In the genomic region with DNA sequence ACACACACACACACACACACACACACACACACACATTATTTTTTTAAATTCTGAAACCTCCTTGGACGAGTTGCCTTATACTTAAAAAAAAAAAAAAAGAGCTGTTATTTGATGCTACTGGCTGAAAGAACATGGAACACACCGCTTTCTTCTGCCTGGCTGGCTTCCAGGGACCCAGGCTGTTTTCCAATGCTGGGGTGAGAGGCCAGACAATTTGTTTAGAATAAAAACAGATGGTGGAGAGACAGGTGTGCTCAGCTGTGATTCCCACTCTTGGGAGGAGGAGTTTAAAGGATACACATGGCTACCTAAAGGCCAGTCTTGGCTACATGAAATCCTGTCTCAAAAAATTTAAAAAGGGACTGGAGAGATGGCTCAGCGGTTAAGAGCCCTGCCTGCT, we compare ENCODE assay signal across 9 mouse cellular contexts. TPM values are rescaled to one million over a fixed set of nuclear protein-coding genes. Genes with fewer than 3 reads are reported as not detected.
DNase-seq lines count a peak whose midpoint lies in the region; ATAC-seq and TF ChIP-seq lines count a peak whose summit lies in the region.
"Had no signal": no experiment of that assay in that cellular context is flagged by ENCODE, and none has a peak within 500 bp of the region (broad histone marks: within the 10 kb centered on the region; RNA-seq: fewer than 3 reads in every experiment).

No protein-coding gene starts in this region.

- DNase-seq in cerebellum, adult 9-11 months = peak; percentile 37
- no peak for DNase-seq in cerebellum, adult 2 months
- peak; percentile 44 to 69 for DNase-seq in adrenal gland, postnatal 36 days
- DNase-seq in heart, postnatal 36 days = peak; percentile 66 to 74
- peak; percentile 77 for DNase-seq in lung, postnatal 10 days
- no peak for DNase-seq in Muller cell, postnatal 12 days (ENCODE audit: inconsistent ontology term)

- no peaks in the 10 kb centered on the region for H3K27me3 ChIP-seq in cerebellum, adult 2 months (ENCODE audit: control insufficient read depth, insufficient read depth, low read length)

- 22% methylated on average over 3 of the region's 3 CpGs for WGBS in cerebellum, adult 2 months

- TF ChIP-seq CTCF in cerebellum, adult 2 months (IDR thresholded peaks at IDR 0.05; ENCODE audit: borderline replicate concordance, insufficient read depth, low read depth, low read length) = no peak

- no peak for ATAC-seq in frontal cortex, adult (ENCODE audit: low TSS enrichment)
- ATAC-seq in activated CD4-positive, CD25-positive, alpha-beta regulatory T cell, adult 4 months = no peak

- H3K4me1 ChIP-seq in cerebellum, adult 2 months (ENCODE audit: control insufficient read depth, insufficient read depth, low read length) = peaks cover 18% of the 10 kb centered on the region

- no peak for TF ChIP-seq POLR2A in cerebellum, adult 2 months (IDR thresholded peaks at IDR 0.05; ENCODE audit: borderline replicate concordance, insufficient read depth, low read length)

- no peak overlapping the region for H3K4me3 ChIP-seq in cerebellum, adult 2 months (replicated peaks; ENCODE audit: insufficient read depth, low read depth, low read length)

- intact Hi-C loops in heart, postnatal 36 days (cut with DNase I) = no loop called here

- no peak overlapping the region for H3K27ac ChIP-seq in cerebellum, adult 2 months (ENCODE audit: insufficient read depth, low read length)
- H3K27ac ChIP-seq: liver, embryonic 14.5 days had no signal

RNA-seq across cellular contexts. Expression of gene Ccdc8, which starts 4.1 kb away (rescaled TPM):
- polyA plus RNA-seq in cerebellum, adult 2 months (2012; rRNA removed) = 0.87 and 1.2 TPM in 2 replicates
- 10 to 100 TPM; 19.2 to 28.1 TPM for total RNA-seq in adrenal gland, postnatal 36 days (2021)
- 1 to 10 TPM; 5.9 to 6.3 TPM for total RNA-seq in heart, postnatal 36 days (2021)
- polyA plus RNA-seq in activated CD4-positive, CD25-positive, alpha-beta regulatory T cell, adult 4 months (2017; shearing (Covaris generic)) = under 1 TPM in 1 of 2 experiments, not detected in 1; 0.16 TPM

RNA-seq across cellular contexts. Expression of gene Gm42372, which starts 5.5 kb away (rescaled TPM):
- 33.2 and 34.4 TPM in 2 replicates for polyA plus RNA-seq in cerebellum, adult 2 months (2012; rRNA removed)
- 1 to 10 TPM; 1.1 TPM for total RNA-seq in adrenal gland, postnatal 36 days (2021)
- not detected for total RNA-seq in heart, postnatal 36 days (2021)
- polyA plus RNA-seq in activated CD4-positive, CD25-positive, alpha-beta regulatory T cell, adult 4 months (2017; shearing (Covaris generic)) = 1 to 10 TPM; 3.6 to 4.2 TPM

RNA-seq across cellular contexts. Expression of gene Pnmal1, which starts 28.9 kb away (rescaled TPM):
- polyA plus RNA-seq in cerebellum, adult 2 months (2012; rRNA removed) = 27.4 and 29.9 TPM in 2 replicates
- total RNA-seq in adrenal gland, postnatal 36 days (2021) = 1 to 10 TPM; 3.9 to 4.4 TPM
- total RNA-seq in heart, postnatal 36 days (2021) = not detected
- polyA plus RNA-seq in activated CD4-positive, CD25-positive, alpha-beta regulatory T cell, adult 4 months (2017; shearing (Covaris generic)) = not detected

RNA-seq across cellular contexts. Expression of gene Ppp5c, which starts 39.3 kb away (rescaled TPM):
- polyA plus RNA-seq in cerebellum, adult 2 months (2012; rRNA removed) = 306 and 336 TPM in 2 replicates
- 10 to 100 TPM; 71.5 to 87.2 TPM for total RNA-seq in adrenal gland, postnatal 36 days (2021)
- total RNA-seq in heart, postnatal 36 days (2021) = 100 to 1,000 TPM; 107 to 109 TPM
- polyA plus RNA-seq in activated CD4-positive, CD25-positive, alpha-beta regulatory T cell, adult 4 months (2017; shearing (Covaris generic)) = 10 to 100 TPM; 49.6 to 63.3 TPM

RNA-seq across cellular contexts. Expression of gene Pnmal2, which starts 43.9 kb away (rescaled TPM):
- polyA plus RNA-seq in cerebellum, adult 2 months (2012; rRNA removed) = 135 and 136 TPM in 2 replicates
- total RNA-seq in adrenal gland, postnatal 36 days (2021) = 10 to 100 TPM; 21.9 to 32.4 TPM
- 1 to 10 TPM; 3.4 to 3.9 TPM for total RNA-seq in heart, postnatal 36 days (2021)
- polyA plus RNA-seq in activated CD4-positive, CD25-positive, alpha-beta regulatory T cell, adult 4 months (2017; shearing (Covaris generic)) = not detected

Comparison
In these comparisons a context has a peak if more than half of its experiments do, and no peak if none do; other contexts are left out.
1. DNase-seq: peak in cerebellum, adult 9-11 months (single experiment), adrenal gland, postnatal 36 days (2 of 2), heart, postnatal 36 days (2 of 2) and lung, postnatal 10 days (single experiment); none in cerebellum, adult 2 months (0 of 2) and Muller cell, postnatal 12 days (single experiment).
2. RNA of gene Pnmal1, which starts 28.9 kb away (total RNA-seq): 3.9 to 4.4 TPM in adrenal gland, postnatal 36 days; not detected in heart, postnatal 36 days; every median in the first group is over 4 times any median in the second.